Mouse (Mus musculus) MEL (cell line): Measurements from ENCODE around the gene Edem1. TPM values are rescaled to one million over a fixed set of nuclear protein-coding genes. Genes with fewer than 3 reads are reported as not detected.

ENCODE experiments used
- DNase-seq: peaks from one replicate; pipeline ENCODE4 v3.0.0; 2011; ENCODE audit warnings: low read depth, low spot score
- H3K27ac ChIP-seq: 2 replicates; pipeline ENCODE4 v1.5.1; 2012; ENCODE audit warnings: low read depth, mild to moderate bottlenecking, control low read depth, low read length, moderate library complexity; ENCODE audit not compliant: control insufficient read depth
- H3K27me3 ChIP-seq, 2 experiments: fragments of 150-350 bp in 1 of 2; sonication (generic) in 1 of 2; 2 replicates each; pipeline ENCODE4 v1.6.1; 2012; ENCODE audit warnings: low read length in 2 of 2, mild to moderate bottlenecking in 2 of 2, improper control_type of control experiment in 1 of 2, moderate library complexity in 1 of 2; ENCODE audit not compliant: insufficient read depth in 2 of 2, control insufficient read depth in 1 of 2
- H3K36me3 ChIP-seq, 2 experiments: 2 replicates each; pipeline ENCODE4 v1.6.1; 2012 to 2014; ENCODE audit warnings: low read length in 2 of 2, improper control_type of control experiment in 1 of 2, inconsistent platforms in 1 of 2, mild to moderate bottlenecking in 1 of 2; ENCODE audit not compliant: insufficient read depth in 2 of 2, control insufficient read depth in 1 of 2
- H3K4me1 ChIP-seq, 2 experiments: fragments of 150-350 bp in 1 of 2; sonication (generic) in 1 of 2; 2 replicates each; pipeline ENCODE4 v1.6.1; 2012; ENCODE audit warnings: low read length in 2 of 2, improper control_type of control experiment in 1 of 2, mild to moderate bottlenecking in 1 of 2; ENCODE audit not compliant: insufficient read depth in 2 of 2, control insufficient read depth in 1 of 2
- H3K4me3 ChIP-seq, 2 experiments: fragments of 150-350 bp in 1 of 2; sonication (generic) in 1 of 2; 2 replicates each; pipeline ENCODE4 v1.5.1; 2012; ENCODE audit warnings: low read depth in 2 of 2, low read length in 2 of 2, mild to moderate bottlenecking in 2 of 2, moderate library complexity in 2 of 2, control low read depth in 1 of 2, improper control_type of control experiment in 1 of 2; ENCODE audit not compliant: control insufficient read depth in 1 of 2, insufficient read depth in 1 of 2
- H3K79me2 ChIP-seq: 2 replicates; pipeline ENCODE4 v1.6.1; 2012; ENCODE audit warnings: mild to moderate bottlenecking, low read length, moderate library complexity; ENCODE audit not compliant: control insufficient read depth, poor library complexity, insufficient read depth
- H3K9ac ChIP-seq: 2 replicates; pipeline ENCODE4 v1.6.1; 2012; ENCODE audit warnings: low read depth, mild to moderate bottlenecking, control low read depth, low read length, moderate library complexity; ENCODE audit not compliant: control insufficient read depth, poor library complexity, severe bottlenecking
- H3K9me3 ChIP-seq: fragments of 150-350 bp; sonication (generic); replicated peaks from 2 replicates; pipeline ENCODE4 v1.6.1; 2012; ENCODE audit warnings: mild to moderate bottlenecking, low read length, improper control_type of control experiment, moderate library complexity; ENCODE audit not compliant: insufficient read depth
- BHLHE40 ChIP-seq: IDR thresholded peaks from 2 replicates; pipeline ENCODE4 v1.6.1; 2012; ENCODE audit warnings: low read depth, mild to moderate bottlenecking, inconsistent platforms, low read length, improper control_type of control experiment, borderline replicate concordance
- CHD1 ChIP-seq: IDR thresholded peaks from 2 replicates; pipeline ENCODE4 v1.6.1; 2012; ENCODE audit warnings: low read depth, mild to moderate bottlenecking, inconsistent platforms, low read length, improper control_type of control experiment
- CHD2 ChIP-seq: IDR thresholded peaks from 2 replicates; pipeline ENCODE4 v1.6.1; 2011; ENCODE audit warnings: low read length, improper control_type of control experiment
- EP300 ChIP-seq, 2 experiments: IDR thresholded peaks; 2 replicates each; pipeline ENCODE4 v1.6.1; 2011; ENCODE audit warnings: improper control_type of control experiment in 2 of 2, low read length in 2 of 2, low read depth in 1 of 2, mild to moderate bottlenecking in 1 of 2
- KAT2A ChIP-seq: conservative IDR thresholded peaks from 2 replicates; pipeline ENCODE4 v1.6.1; 2012; ENCODE audit warnings: low read depth, low read length, improper control_type of control experiment, inconsistent platforms
- MEF2A ChIP-seq: IDR thresholded peaks from 2 replicates; pipeline ENCODE4 v1.6.1; 2014; ENCODE audit warnings: low read depth, mild to moderate bottlenecking, inconsistent platforms, low read length, improper control_type of control experiment; ENCODE audit not compliant: poor library complexity, insufficient replicate concordance, severe bottlenecking; ENCODE audit errors: extremely low read depth
- MXI1 ChIP-seq: IDR thresholded peaks from 2 replicates; pipeline ENCODE4 v1.6.1; 2011; ENCODE audit warnings: mild to moderate bottlenecking, low read depth, low read length, improper control_type of control experiment
- NELFE ChIP-seq: IDR thresholded peaks from 2 replicates; pipeline ENCODE4 v1.6.1; 2011; ENCODE audit warnings: low read depth, low read length, improper control_type of control experiment
- POLR2AphosphoS2 ChIP-seq: IDR thresholded peaks from 2 replicates; pipeline ENCODE4 v1.6.1; 2011; ENCODE audit warnings: low read length, improper control_type of control experiment
- POLR2AphosphoS5 ChIP-seq: IDR thresholded peaks from 2 replicates; pipeline ENCODE4 v1.6.1; 2012; ENCODE audit warnings: low read depth, borderline replicate concordance, mild to moderate bottlenecking, inconsistent platforms, low read length, moderate library complexity, mixed read lengths
- RAD21 ChIP-seq: IDR thresholded peaks from 2 replicates; pipeline ENCODE4 v1.6.1; 2011; ENCODE audit warnings: mild to moderate bottlenecking, low read depth, low read length, improper control_type of control experiment
- RCOR1 ChIP-seq: IDR thresholded peaks from 2 replicates; pipeline ENCODE4 v1.6.1; 2012; ENCODE audit warnings: low read depth, mild to moderate bottlenecking, inconsistent platforms, low read length, improper control_type of control experiment
- SIN3A ChIP-seq: IDR thresholded peaks from 2 replicates; pipeline ENCODE4 v1.6.1; 2012; ENCODE audit warnings: low read length, improper control_type of control experiment, inconsistent platforms
- SMC3 ChIP-seq: IDR thresholded peaks from 2 replicates; pipeline ENCODE4 v1.6.1; 2011; ENCODE audit warnings: low read depth, low read length, improper control_type of control experiment
- TAL1 ChIP-seq: IDR thresholded peaks from 2 replicates; pipeline ENCODE4 v1.6.1; 2012; ENCODE audit warnings: mild to moderate bottlenecking, inconsistent platforms, low read length, moderate library complexity, mixed read lengths
- TCF12 ChIP-seq: IDR thresholded peaks from 2 replicates; pipeline ENCODE4 v1.6.1; 2014; ENCODE audit warnings: low read depth, mild to moderate bottlenecking, inconsistent platforms, low read length, improper control_type of control experiment, moderate library complexity
- ZMIZ1 ChIP-seq: IDR thresholded peaks from 2 replicates; pipeline ENCODE4 v1.6.1; 2012; ENCODE audit warnings: low read depth, mild to moderate bottlenecking, inconsistent platforms, low read length, improper control_type of control experiment, moderate library complexity
- ZNF384 ChIP-seq: IDR thresholded peaks from 2 replicates; pipeline ENCODE4 v1.6.1; 2012; ENCODE audit warnings: low read depth, mild to moderate bottlenecking, inconsistent platforms, low read length, improper control_type of control experiment
- polyA plus RNA-seq, 2 experiments: library from polyadenylated mRNA; stranded (reverse) in 1 of 2; unstranded in 1 of 2; fragments of >175 nt in 1 of 2; fragments of >200 nt in 1 of 2; gene quantifications; 2 replicates each; pipeline versions ENCODE4 v1.2.1 to v1.2.4; 2012; ENCODE audit warnings: low replicate concordance in 2 of 2, low read depth in 1 of 2; ENCODE audit not compliant: insufficient read length in 2 of 2, insufficient read depth in 1 of 2, missing spikeins in 1 of 2
- total RNA-seq: library from RNA; depleted of rRNA; stranded (reverse); fragments of 300-350 nt; gene quantifications from 2 replicates; pipeline ENCODE4 v1.2.3, GENCODE M21; 2012

The Edem1 gene
- total and polyA plus RNA-seq, 3 experiments: 10.8 to 17.9 TPM; not detected in 1

DNA sequence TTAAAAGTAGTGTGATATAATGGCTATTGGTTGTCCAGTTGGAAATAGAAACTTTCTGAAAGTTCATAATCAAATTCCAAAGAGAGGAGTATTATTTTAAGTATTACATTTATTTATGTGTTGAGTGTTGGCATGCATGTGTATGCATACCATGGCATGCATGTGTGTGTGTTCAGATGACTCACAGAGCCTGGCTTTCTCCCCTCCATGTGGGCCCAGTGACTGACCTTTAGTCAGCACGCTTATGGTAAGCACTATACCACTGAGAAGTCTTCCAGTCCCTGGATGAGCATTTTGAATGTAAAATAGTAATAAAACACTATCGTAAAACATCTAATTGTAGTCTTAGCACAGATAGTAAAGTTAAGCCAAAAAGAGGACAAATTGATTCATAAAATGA lies 16.3 kb upstream of the Edem1 start:
- Histone ChIP-seq H3K79me2 (peaks cover 25% of the 10 kb centered on the region), H3K9me3 (no peaks in the 10 kb centered on the region), H3K36me3 (peaks cover 0 to 4% of the 10 kb centered on the region in 2 experiments; a peak in 2 of 4 replicates), H3K4me3 (no peak overlapping the region), H3K27ac (no peak overlapping the region), H3K27me3 (no peaks in the 10 kb centered on the region), H3K4me1 (no peaks in the 10 kb centered on the region), H3K9ac (no peak overlapping the region)
- TF ChIP-seq MXI1: no peak
- no peak for TF ChIP-seq POLR2AphosphoS5
- TF ChIP-seq EP300 (IDR thresholded peaks at IDR 0.05; ENCODE audit: low read depth in 1 of 2, low read length in 2 of 2): no peak
- no peak for TF ChIP-seq POLR2AphosphoS2
- TF ChIP-seq SIN3A: no peak
- no peak for TF ChIP-seq CHD2
- TF ChIP-seq CHD1: no peak
- no peak for DNase-seq

DNA sequence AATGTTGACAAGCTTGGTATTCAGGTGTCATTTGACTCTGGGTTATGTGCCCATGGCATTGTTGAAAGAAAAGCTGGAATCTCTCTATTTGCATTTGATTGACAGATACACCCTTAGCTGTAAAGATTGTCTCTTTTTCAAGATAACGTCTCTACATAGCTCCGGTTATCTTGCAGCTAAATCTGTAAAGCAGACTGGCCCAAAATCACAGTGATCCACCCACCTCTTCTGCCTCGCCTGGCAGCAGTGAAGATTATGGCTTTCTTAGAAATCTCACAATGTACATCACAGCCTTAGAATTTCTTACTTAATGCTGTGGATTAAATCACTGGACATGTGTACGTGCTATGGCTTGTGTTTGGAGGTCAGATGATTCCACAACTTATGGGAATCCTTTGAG lies 10.9 kb upstream of the Edem1 start:
- no peaks in the 10 kb centered on the region for H3K27me3 ChIP-seq
- H3K27ac ChIP-seq: no peak overlapping the region
- no peak for DNase-seq
- H3K36me3 ChIP-seq: peaks cover 0 to 22% of the 10 kb centered on the region in 2 experiments; a peak in 2 of 4 replicates
- no peaks in the 10 kb centered on the region for H3K9me3 ChIP-seq
- no peaks in the 10 kb centered on the region for H3K4me1 ChIP-seq
- TF ChIP-seq MXI1: no peak
- TF ChIP-seq BHLHE40: no peak
- no peak for TF ChIP-seq CHD1
- TF ChIP-seq ZNF384: no peak
- TF ChIP-seq SMC3: no peak
- no peak for TF ChIP-seq ZMIZ1
- TF ChIP-seq TCF12: no peak
- TF ChIP-seq RAD21: no peak
- TF ChIP-seq KAT2A: no peak
- no peak for TF ChIP-seq RCOR1
- TF ChIP-seq NELFE: no peak
- TF ChIP-seq TAL1: no peak
- TF ChIP-seq MEF2A: no peak
- 0 out of 2 replicates have a peak, but pooled peaks cover 3% of the 10 kb centered on the region for H3K79me2 ChIP-seq
- no peak overlapping the region for H3K4me3 ChIP-seq
- no peak overlapping the region for H3K9ac ChIP-seq
